Mouse (Mus musculus): ENCODE results near the gene Arcn1. TPM values are rescaled to one million over a fixed set of nuclear protein-coding genes. Genes with fewer than 3 reads are reported as not detected.

The Arcn1 gene
- polyA plus RNA-seq, 1 experiment from 2014 or later: 191 TPM

GRCm38 (mm10) chr9:44708925-44709324 is 58.7 kb downstream of the Arcn1 start:
- Histone ChIP-seq H3K4me1 (ENCODE audit: control insufficient read depth, insufficient read depth, low read length) (peaks cover 14% of the 10 kb centered on the region), H3K9me3 (ENCODE audit: control insufficient read depth, low read length) (no peaks in the 10 kb centered on the region), H3K36me3 (ENCODE audit: control insufficient read depth, insufficient read depth, low read length) (peaks cover 12% of the 10 kb centered on the region), H3K27me3 (ENCODE audit: control insufficient read depth, insufficient read depth, low read length) (peaks cover 5% of the 10 kb centered on the region), H3K9ac (ENCODE audit: low read length) (peak overlapping the region; percentile 42; the same call in 1 of the 2 replicates), H3K4me3 (ENCODE audit: low read depth, low read length) (peak overlapping the region; percentile 26; the same call in 1 of the 2 replicates), H3K27ac (ENCODE audit: low read depth, low read length) (no peak overlapping the region), H3K4me2 (peak overlapping the region; percentile 57)
- 21% methylated on average over 6 of the region's 6 CpGs for WGBS
- DNase-seq (ENCODE audit: low spot score, missing footprints) (peak; percentile 87), ATAC-seq (ENCODE audit: low FRiP score) (peak; percentile 64)

- ATAC-seq (ENCODE audit: low FRiP score) (peak; percentile 75), DNase-seq (ENCODE audit: low spot score, missing footprints) (no peak)
- no peak overlapping the region for H3K27ac ChIP-seq (ENCODE audit: low read depth, low read length)
- H3K9ac ChIP-seq (ENCODE audit: low read length): peak overlapping the region; percentile 42
- peaks cover 5% of the 10 kb centered on the region for H3K27me3 ChIP-seq (ENCODE audit: control insufficient read depth, insufficient read depth, low read length)
- no peaks in the 10 kb centered on the region for H3K9me3 ChIP-seq (ENCODE audit: control insufficient read depth, low read length)
- peak overlapping the region; percentile 26 for H3K4me3 ChIP-seq (ENCODE audit: low read depth, low read length)
- H3K4me2 ChIP-seq: peak overlapping the region; percentile 57
- 3% methylated on average over 24 of the region's 24 CpGs for WGBS
- H3K4me1 ChIP-seq (ENCODE audit: control insufficient read depth, insufficient read depth, low read length): peaks cover 14% of the 10 kb centered on the region
- peaks cover 12% of the 10 kb centered on the region for H3K36me3 ChIP-seq (ENCODE audit: control insufficient read depth, insufficient read depth, low read length)
Observed at GRCm38 (mm10) chr9:44708429-44708765, 59.2 kb downstream of the Arcn1 start.

GRCm38 (mm10) chr9:44707749-44708428 is 59.8 kb downstream of the Arcn1 start:
- Histone ChIP-seq H3K27ac (ENCODE audit: low read depth, low read length) (no peak overlapping the region), H3K36me3 (ENCODE audit: control insufficient read depth, insufficient read depth, low read length) (peaks cover 12% of the 10 kb centered on the region), H3K9ac (ENCODE audit: low read length) (peak overlapping the region; percentile 42), H3K4me2 (peak overlapping the region; percentile 57), H3K4me3 (ENCODE audit: low read depth, low read length) (peak overlapping the region; percentile 26), H3K27me3 (ENCODE audit: control insufficient read depth, insufficient read depth, low read length) (peaks cover 5% of the 10 kb centered on the region), H3K4me1 (ENCODE audit: control insufficient read depth, insufficient read depth, low read length) (peaks cover 14% of the 10 kb centered on the region), H3K9me3 (ENCODE audit: control insufficient read depth, low read length) (no peaks in the 10 kb centered on the region)
- DNase-seq (ENCODE audit: low spot score, missing footprints) (no peak), ATAC-seq (ENCODE audit: low FRiP score) (no peak)
- 20% methylated on average over 28 of the region's 28 CpGs for WGBS

- H3K36me3 ChIP-seq (ENCODE audit: control insufficient read depth, insufficient read depth, low read length): peaks cover 16% of the 10 kb centered on the region
Observed at GRCm38 (mm10) chr9:44699730-44700129, 67.9 kb downstream of the Arcn1 start.

GRCm38 (mm10) chr9:44699196-44699595 is 68.4 kb downstream of the Arcn1 start:
- ATAC-seq (ENCODE audit: low FRiP score): no peak
- Histone ChIP-seq H3K4me1 (ENCODE audit: control insufficient read depth, insufficient read depth, low read length) (no peaks in the 10 kb centered on the region), H3K36me3 (ENCODE audit: control insufficient read depth, insufficient read depth, low read length) (peaks cover 18% of the 10 kb centered on the region), H3K4me3 (ENCODE audit: low read depth, low read length) (no peak overlapping the region), H3K4me2 (no peak overlapping the region), H3K27ac (ENCODE audit: low read depth, low read length) (no peak overlapping the region), H3K27me3 (ENCODE audit: control insufficient read depth, insufficient read depth, low read length) (no peaks in the 10 kb centered on the region), H3K9ac (ENCODE audit: low read length) (no peak overlapping the region), H3K9me3 (ENCODE audit: control insufficient read depth, low read length) (no peaks in the 10 kb centered on the region)
- WGBS: 87% methylated on average over 10 of the region's 10 CpGs
- no peak for DNase-seq (ENCODE audit: low spot score, missing footprints)

More at GRCm38 (mm10) chr9:44699730-44700129, 67.9 kb downstream of the Arcn1 start:
- no peak overlapping the region for H3K4me2 ChIP-seq
- no peak overlapping the region for H3K9ac ChIP-seq (ENCODE audit: low read length)
- ATAC-seq (ENCODE audit: low FRiP score) (no peak), DNase-seq (ENCODE audit: low spot score, missing footprints) (no peak)
- 88% methylated on average over 5 of the region's 5 CpGs for WGBS
- no peaks in the 10 kb centered on the region for H3K9me3 ChIP-seq (ENCODE audit: control insufficient read depth, low read length)
- H3K4me1 ChIP-seq (ENCODE audit: control insufficient read depth, insufficient read depth, low read length): no peaks in the 10 kb centered on the region
- H3K4me3 ChIP-seq (ENCODE audit: low read depth, low read length): no peak overlapping the region
- no peak overlapping the region for H3K27ac ChIP-seq (ENCODE audit: low read depth, low read length)
- H3K27me3 ChIP-seq (ENCODE audit: control insufficient read depth, insufficient read depth, low read length): no peaks in the 10 kb centered on the region

GRCm38 (mm10) chr9:44697866-44698265 is 69.8 kb downstream of the Arcn1 start:
- 91% methylated on average over 16 of the region's 16 CpGs for WGBS
- peaks cover 23% of the 10 kb centered on the region for H3K36me3 ChIP-seq (ENCODE audit: control insufficient read depth, insufficient read depth, low read length)

GRCm38 (mm10) chr9:44693071-44693470 is 74.6 kb downstream of the Arcn1 start:
- Histone ChIP-seq H3K27me3 (ENCODE audit: control insufficient read depth, insufficient read depth, low read length) (no peaks in the 10 kb centered on the region), H3K9me3 (ENCODE audit: control insufficient read depth, low read length) (no peaks in the 10 kb centered on the region), H3K36me3 (ENCODE audit: control insufficient read depth, insufficient read depth, low read length) (peaks cover 21% of the 10 kb centered on the region), H3K4me2 (no peak overlapping the region), H3K4me1 (ENCODE audit: control insufficient read depth, insufficient read depth, low read length) (no peaks in the 10 kb centered on the region), H3K27ac (ENCODE audit: low read depth, low read length) (no peak overlapping the region), H3K9ac (ENCODE audit: low read length) (no peak overlapping the region), H3K4me3 (ENCODE audit: low read depth, low read length) (no peak overlapping the region)
- 88% methylated on average over 11 of the region's 11 CpGs for WGBS
- no peak for DNase-seq (ENCODE audit: low spot score, missing footprints)
- ATAC-seq (ENCODE audit: low FRiP score): no peak

More at GRCm38 (mm10) chr9:44697866-44698265, 69.8 kb downstream of the Arcn1 start:
- Histone ChIP-seq H3K4me2 (no peak overlapping the region), H3K27ac (ENCODE audit: low read depth, low read length) (no peak overlapping the region), H3K4me1 (ENCODE audit: control insufficient read depth, insufficient read depth, low read length) (no peaks in the 10 kb centered on the region), H3K27me3 (ENCODE audit: control insufficient read depth, insufficient read depth, low read length) (no peaks in the 10 kb centered on the region), H3K9me3 (ENCODE audit: control insufficient read depth, low read length) (no peaks in the 10 kb centered on the region), H3K9ac (ENCODE audit: low read length) (no peak overlapping the region), H3K4me3 (ENCODE audit: low read depth, low read length) (no peak overlapping the region)
- ATAC-seq (ENCODE audit: low FRiP score) (no peak), DNase-seq (ENCODE audit: low spot score, missing footprints) (no peak)

GRCm38 (mm10) chr9:44691671-44692520 is 75.7 kb downstream of the Arcn1 start:
- DNase-seq (ENCODE audit: low spot score, missing footprints) (no peak), ATAC-seq (ENCODE audit: low FRiP score) (no peak)
- Histone ChIP-seq H3K4me3 (ENCODE audit: low read depth, low read length) (no peak overlapping the region), H3K27me3 (ENCODE audit: control insufficient read depth, insufficient read depth, low read length) (no peaks in the 10 kb centered on the region), H3K9ac (ENCODE audit: low read length) (no peak overlapping the region), H3K4me2 (no peak overlapping the region), H3K36me3 (ENCODE audit: control insufficient read depth, insufficient read depth, low read length) (peaks cover 19% of the 10 kb centered on the region), H3K9me3 (ENCODE audit: control insufficient read depth, low read length) (no peaks in the 10 kb centered on the region), H3K4me1 (ENCODE audit: control insufficient read depth, insufficient read depth, low read length) (peaks cover 3% of the 10 kb centered on the region), H3K27ac (ENCODE audit: low read depth, low read length) (no peak overlapping the region)
- 93% methylated on average over 21 of the region's 21 CpGs for WGBS
